Mouse (Mus musculus): Measurements from ENCODE around the gene Tob1. TPM values are rescaled to one million over a fixed set of nuclear protein-coding genes. Genes with fewer than 3 reads are reported as not detected.

Tob1 gene
- polyA plus RNA-seq (2012; rRNA removed), result 34.1 and 79.2 TPM in 2 replicates

DNA sequence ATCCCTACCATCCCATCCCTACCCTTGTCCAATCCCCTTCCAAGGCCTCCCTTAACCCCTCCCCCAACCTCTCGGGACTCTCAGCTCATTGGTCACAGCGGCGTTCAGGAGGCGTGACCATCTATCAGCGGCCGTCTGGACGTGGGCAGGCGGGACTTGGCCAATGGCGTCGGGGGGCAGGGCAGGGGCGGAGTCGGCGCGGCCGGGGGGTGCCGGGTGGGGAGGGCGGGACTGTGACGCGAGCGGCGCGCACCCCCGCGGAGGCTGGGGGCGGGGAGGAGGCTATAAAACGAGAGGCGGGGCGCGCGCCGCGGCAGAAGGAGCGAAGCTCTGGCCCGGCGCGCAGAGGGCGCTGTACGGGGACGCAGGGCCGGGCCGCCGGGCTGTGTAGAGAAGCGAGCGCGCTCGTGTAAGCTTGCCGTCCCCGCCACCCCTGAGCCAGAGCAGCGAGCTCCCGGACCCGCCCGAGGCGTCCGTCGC lies at the start of gene Tob1:
Tob1 (plus strand) TSS at position 331 of the 480 bp plus-strand sequence.
- under 1% methylated on average over 55 of the region's 55 CpGs for WGBS
- peak; percentile 96 for DNase-seq (ENCODE audit: low read depth, low spot score)

DNA sequence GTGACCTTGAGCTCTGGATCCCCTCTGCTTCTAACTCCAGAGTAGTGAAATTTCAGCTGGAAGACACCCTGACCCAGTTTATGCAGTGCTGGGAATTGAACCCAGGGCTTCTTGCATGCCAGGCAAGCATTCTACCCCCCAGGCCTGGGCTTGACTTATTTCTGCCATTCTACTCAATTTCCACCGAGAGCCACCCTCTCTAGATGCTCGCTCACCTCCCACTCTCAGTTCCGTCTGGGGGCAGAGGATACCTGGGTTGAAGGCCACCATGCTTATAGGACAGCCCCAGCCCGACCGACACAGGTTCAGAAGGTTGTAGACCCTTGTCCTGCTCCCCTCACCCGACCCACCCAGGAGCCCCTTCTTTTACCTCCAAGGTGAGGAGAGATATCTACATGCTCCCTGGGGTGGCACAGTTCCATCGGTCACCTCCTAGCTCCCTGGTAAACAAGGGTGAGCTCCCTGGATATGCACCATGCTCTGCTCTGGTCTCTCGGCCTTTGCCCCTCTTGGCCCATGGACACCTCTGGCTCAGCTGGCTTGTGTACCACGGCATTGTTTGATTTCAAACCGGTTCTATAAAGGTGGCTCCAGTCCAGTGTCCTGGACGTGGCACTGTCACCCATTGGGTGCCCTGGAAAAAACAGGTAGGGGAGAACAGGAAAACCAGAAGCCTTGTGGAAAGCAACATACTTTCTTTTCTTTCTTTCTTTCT lies 49.2 kb upstream of the Tob1 start:
- 40% methylated on average over 11 of the region's 11 CpGs for WGBS
- DNase-seq (ENCODE audit: low read depth, low spot score), result peak; percentile 86

DNA sequence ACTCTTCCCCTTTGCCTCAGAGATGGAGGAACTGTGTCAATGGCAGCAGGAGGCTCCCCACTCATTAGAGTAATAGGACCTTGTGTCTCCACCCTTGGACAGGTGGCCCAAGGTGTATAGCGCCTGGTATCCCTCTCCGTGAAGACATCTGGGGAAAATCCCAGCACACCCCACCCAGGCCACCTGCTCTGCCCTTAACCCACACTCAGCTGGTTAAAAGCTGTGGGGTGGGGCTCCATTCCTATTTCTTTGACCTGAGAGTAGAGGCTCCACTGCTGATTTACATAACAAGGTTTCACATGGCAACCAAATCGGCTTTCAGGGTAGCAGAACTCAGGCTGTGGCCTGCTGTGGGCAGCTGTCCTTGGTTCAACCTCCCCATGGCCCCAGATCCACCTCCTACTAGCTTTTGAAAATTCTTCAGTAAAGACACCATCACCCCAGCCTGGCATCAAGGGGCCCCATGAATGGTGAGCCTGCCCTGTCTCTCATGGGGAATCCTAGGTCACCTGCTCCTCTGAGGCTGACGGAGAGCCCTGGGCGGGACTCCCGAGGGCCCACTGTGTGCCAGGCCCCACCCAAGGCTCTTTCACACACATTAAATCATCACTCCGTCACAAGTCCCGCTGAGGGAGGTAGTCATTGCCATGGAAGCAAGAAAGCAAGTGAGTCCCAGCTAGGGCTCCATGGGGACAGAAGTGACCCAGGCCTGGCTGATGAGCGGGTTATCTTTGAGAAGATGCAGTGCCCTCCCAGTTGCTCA lies 48.1 kb upstream of the Tob1 start:
- DNase-seq (ENCODE audit: low read depth, low spot score), result no peak
- 43% methylated on average over 9 of the region's 9 CpGs for whole genome bisulfite sequencing

DNA sequence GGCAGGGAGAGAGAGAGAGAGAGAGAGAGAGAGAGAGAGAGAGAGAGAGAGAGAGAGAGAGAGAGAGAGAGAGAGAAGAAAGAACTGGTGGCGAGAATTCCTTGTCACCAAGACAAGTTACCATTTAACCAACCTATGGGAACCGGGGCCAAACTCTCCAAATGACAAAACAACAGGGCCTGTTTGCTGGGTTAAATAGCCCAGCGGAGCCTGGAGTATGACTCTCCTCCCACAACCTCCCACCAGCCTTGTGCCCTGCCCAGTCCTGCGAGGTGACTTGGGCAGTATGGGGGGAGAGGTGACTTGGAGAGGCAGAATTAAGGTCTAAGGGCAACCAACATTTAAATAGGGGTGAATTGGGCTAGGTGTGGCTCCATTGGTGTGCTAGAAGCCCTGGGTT lies 45.5 kb upstream of the Tob1 start:
- 30% methylated on average over 4 of the region's 4 CpGs for WGBS
- DNase-seq (ENCODE audit: low read depth, low spot score), result no peak

DNA sequence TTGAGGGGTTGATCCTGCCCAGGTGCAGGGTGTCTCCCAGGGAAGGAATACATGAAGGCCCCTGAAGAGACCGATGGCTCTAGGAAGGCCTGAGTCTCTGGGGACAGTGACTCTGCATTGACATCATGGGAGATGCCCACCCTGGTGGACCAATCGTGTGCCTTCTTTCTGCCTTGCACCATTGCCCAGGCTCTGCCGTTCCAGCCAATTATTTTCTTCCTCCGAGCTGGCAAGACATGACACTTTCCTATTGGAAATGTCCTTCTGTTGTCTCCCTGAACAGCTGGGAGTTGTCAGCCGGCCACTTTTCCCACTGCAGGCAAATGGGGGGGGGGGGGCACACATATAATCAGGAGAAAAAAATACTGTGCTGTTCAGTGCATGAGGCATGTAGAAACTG lies 43.0 kb upstream of the Tob1 start:
- WGBS, result 75% methylated on average over 5 of the region's 5 CpGs
- no peak for DNase-seq (ENCODE audit: low read depth, low spot score)

DNA sequence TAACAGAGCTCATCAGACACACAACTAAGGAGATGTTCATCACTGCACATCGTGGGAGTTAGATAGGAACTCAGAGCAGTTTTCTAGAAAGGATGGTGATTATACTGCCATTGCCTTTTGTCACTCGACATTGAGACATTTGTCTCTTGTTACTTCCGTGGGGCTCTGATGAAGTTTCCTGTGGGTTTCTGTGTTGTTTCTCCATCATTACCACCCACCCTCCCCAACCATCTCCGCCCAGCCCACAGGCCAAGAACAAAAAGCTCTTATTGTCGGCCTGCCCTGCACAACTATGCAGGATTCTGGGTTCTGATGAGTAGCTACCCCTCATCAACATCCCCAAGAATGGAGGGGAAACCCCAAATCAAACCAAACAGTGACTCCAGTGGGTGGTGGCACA lies 41.7 kb upstream of the Tob1 start:
- DNase-seq (ENCODE audit: low read depth, low spot score), result no peak
- 76% methylated on average over 5 of the region's 5 CpGs for WGBS

DNA sequence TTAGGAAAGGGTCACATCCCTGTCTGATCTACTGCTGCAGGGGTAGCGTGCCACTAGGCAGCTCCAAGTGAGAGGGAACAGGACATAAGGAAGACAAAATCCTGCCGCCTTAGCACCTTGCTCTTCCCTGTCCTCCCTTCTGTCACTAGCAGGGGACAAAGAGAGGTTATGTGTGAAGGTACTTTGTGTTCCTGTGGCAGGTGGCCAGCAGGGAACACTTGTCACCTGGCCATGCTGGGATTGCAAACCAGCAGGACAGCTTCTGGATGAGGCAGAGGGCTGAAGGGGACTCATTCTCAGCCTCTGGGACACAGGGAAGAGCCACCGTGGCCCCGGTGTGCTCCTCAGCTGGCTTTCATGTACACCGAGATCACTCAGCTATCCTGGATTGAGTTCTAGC lies 39.6 kb upstream of the Tob1 start:
- WGBS, result 61% methylated on average over 5 of the region's 5 CpGs
- no peak for DNase-seq (ENCODE audit: low read depth, low spot score)

DNA sequence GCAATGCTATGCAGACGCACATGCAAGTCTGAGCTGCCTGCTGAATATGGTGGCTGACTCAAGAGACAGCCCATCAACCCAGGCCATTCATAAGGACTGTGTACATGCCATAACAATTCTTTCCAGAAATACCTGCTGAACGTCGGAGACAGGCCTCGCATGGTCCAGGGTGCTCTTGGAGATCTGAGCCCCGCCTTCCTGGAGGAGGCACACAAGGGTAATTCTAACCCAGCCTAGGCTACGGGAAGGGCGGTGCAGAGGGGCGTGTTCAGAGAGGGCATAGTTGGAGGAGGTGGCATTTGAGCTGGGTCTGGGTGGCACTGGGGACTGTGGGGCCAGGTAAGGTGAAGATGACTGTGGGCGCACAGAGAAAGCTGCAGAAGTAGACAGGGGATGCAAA lies 39.1 kb upstream of the Tob1 start:
- 36% methylated on average over 9 of the region's 9 CpGs for WGBS
- no peak for DNase-seq (ENCODE audit: low read depth, low spot score)

DNA sequence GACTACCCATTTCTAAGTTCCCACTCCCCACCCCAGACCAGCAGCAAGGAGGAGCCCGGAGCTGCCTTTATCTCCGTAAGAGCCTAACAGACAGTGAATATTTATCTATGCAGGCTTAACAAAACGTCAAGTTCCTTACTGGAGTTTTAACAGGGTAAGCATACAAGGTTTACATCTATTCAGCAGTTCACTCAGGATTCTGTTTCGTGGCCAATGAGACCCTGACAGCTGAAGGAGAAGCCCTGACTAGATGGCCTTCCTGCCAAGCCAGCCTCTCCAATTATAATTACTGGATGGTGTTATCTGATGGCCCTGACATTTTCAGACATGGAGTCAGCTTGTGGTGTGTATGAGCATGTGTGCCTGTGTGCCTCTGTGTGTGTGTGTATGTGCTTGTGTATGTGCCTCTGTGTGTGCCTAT lies 37.5 kb upstream of the Tob1 start:
- WGBS, result 62% methylated on average over 4 of the region's 4 CpGs
- no peak for DNase-seq (ENCODE audit: low read depth, low spot score)

DNA sequence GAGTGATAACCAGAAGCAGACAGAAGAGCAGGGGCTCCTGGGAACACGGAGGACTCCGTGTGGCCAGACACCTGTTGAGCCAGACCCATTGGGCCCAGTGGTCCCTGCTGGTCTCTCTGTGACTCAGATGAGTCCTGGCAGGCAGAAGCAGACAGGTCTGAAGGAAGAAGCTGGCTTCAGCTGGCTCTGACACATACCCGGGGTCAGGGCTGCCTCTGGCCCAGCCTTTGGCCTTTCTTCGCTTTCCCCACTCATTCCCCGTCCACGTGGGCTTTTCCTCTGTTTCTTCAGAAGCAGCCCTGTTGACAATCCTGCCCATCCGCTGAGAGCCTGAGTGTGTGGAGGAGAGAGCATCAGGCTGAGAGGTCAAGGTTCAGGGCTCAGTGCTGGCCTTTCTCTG lies 36.0 kb upstream of the Tob1 start:
- WGBS, result 62% methylated on average over 7 of the region's 7 CpGs

DNA sequence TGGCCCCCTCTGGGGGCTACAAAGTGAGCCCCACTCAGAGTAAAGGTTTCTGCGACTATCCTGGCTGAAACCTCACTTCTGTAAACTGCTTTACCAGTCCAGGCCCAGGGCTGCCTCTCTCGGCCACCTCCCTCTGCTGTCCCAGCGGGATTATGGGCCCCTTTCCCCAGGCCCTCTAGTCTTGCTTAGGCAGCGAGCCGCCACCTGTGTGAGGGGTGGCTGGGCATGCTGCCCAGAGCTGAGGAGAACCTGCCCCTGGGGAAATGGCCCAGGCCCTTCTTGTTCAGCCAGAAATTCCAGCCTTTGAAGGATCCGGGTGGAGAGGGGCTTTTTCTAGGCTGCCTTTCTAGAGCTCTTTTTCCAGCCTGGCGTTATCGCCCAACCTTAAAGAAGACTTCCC lies 35.6 kb upstream of the Tob1 start:
- WGBS, result 55% methylated on average over 8 of the region's 8 CpGs
- DNase-seq (ENCODE audit: low read depth, low spot score), result no peak

More for the DNA sequence above, 36.0 kb upstream of the Tob1 start:
- no peak for DNase-seq (ENCODE audit: low read depth, low spot score)

DNA sequence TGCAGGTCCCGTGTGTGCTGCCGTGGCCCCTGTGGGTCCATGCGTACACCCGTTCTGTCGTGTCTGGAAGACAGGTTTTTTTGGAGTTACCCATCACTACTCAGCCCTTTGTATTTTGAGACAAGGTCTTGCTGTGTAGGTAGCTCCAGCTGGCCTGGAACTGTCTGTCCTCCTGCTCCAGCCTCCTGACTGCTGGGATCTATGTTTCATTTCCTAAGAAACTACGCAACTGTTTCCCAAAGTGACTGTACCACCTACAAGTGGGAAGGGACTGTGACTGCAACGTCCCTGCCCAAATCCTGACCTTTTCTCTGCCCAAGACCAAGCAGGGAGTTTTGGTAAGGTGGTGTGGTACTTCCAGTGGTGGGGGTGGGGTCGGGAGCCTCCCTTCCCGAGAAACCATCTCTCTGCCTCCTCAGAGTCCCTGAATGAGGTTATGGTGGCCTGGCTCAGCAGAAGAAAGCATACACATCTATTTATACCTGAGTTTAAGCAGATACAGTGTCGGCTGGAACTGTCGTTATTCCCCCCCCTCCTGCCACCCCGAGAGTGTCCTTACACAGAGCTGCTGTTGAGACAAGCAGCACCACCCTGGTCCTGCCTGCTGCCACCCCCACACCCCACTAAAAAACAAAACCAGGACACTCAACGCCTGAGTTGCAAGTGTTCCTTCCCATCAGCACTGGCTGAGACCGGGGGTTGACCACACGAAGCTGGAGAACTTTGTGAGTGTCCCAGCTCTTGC lies 33.2 kb upstream of the Tob1 start:
- WGBS, result 76% methylated on average over 15 of the region's 15 CpGs
- no peak for DNase-seq (ENCODE audit: low read depth, low spot score)

DNA sequence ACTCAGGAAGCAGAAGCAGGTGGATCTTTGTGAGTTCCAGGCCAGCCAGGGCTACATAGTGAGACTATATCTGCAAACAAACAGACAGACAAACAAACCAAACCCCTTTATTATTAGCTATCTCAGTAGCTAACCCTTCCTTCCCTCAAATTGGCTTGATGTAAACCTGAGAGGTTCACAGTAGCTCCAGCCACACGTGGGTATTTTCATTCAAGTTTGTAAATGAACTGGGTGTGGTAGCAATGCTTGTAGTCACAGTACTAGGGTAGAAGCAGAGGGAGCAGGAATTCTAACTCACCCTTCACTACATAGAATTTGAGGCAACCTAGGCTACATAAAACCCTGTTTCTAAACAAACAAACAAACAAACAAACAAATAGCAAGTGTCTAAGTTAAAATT lies 31.5 kb upstream of the Tob1 start:
- WGBS, result 7% methylated on average over 1 of the region's 1 CpGs
- no peak for DNase-seq (ENCODE audit: low read depth, low spot score)

DNA sequence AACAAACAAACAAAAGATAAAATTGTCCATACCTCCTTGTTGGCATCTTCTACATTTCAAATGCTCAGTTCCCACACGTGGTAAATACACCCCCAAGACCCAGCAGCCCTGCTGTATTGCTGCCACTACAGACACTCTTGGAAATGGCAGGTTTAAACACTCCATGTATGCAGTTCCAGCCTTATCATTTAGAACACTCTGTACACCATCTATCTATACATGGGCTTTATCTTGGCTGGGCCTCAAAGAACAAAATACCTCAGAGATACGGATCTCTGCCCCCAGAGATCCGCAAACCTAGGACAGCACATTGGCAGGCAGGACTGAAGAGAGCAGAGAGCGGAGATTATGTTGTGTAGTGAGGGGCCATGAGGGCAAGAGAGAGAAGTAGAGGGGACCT lies 31.1 kb upstream of the Tob1 start:
- whole genome bisulfite sequencing, result 83% methylated on average over 4 of the region's 4 CpGs
- no peak for DNase-seq (ENCODE audit: low read depth, low spot score)

DNA sequence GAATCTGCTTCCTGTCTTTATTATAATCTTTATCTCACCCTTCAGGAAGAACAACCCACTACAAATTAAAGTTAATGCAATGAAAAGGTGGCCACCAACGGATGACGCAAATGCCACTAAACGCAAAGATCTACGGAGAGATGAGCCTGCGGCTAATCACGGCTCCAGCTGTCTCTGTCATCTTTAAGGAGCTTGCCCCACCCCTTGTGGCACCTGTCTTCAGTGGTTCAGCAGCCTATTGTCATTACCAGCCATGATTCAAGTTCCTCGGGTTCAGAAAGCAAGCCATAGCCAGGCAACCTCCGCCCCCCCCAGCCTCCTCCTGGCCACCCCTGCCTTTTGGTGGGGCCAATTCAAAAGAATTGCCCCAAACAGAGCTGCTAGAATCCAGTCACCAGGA lies 29.6 kb upstream of the Tob1 start:
- DNase-seq (ENCODE audit: low read depth, low spot score), result no peak
- 90% methylated on average over 8 of the region's 8 CpGs for WGBS

DNA sequence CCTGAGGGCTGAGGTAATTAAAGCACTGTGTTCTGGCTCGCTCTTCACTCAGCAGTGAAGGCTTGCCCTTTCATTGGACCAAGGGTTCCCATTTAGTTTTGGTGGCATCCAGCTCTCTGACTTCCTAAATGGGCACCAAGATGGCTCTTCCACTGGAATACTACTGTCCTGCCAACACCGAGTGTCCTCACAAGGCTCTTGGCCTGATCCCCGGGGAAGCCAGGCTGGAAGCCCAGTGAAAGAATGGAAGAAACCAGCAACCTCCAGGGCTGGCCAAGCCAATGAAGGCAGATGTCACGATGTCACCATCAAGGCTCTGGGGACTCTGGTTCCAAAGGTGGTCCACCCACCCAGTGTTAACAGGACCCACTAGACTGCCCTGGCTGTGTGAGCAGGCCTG lies 28.5 kb upstream of the Tob1 start:
- no peak for DNase-seq (ENCODE audit: low read depth, low spot score)
- WGBS, result 96% methylated on average over 4 of the region's 4 CpGs

DNA sequence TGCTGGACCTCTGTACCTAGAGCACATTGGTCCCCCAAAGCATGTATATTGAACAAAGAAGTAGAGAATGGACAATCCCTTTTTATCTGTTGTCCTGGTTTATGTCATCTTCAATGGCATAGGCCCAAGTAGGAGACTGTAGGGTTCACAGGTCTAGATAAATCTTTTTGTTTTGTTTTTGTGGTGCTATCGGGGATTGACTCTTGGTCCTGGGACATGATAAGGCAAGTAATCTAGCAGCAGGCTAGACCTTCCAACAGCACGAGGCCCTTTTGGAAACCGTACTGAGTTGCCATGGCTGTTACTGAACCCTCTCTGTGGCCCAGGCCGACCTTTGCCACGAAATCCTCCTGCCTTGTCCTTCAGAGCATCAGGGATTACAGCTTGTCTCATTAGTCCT lies 28.1 kb upstream of the Tob1 start:
- WGBS, result 88% methylated on average over 5 of the region's 5 CpGs
- DNase-seq (ENCODE audit: low read depth, low spot score), result no peak

DNA sequence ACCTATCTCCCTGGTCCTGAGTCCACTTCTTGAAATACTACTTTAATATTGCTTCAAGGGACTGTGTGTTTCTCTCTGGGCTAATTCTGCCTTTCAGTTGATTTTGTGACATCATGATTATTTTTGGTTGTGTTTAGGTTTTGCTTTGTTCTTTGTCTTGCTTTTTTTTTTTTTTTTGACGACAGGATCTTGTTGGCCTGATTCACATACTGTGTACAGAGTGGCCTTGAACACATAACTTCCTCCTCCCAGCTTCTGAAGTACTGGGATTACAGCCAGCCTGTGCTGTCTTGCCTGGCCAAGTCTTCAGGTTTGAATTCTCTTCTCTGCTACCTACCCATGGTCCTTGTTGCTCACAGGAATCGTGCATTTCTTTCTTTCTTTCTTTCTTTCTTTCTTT lies 27.6 kb upstream of the Tob1 start:
- 45% methylated on average over 2 of the region's 2 CpGs for WGBS
- no peak for DNase-seq (ENCODE audit: low read depth, low spot score)

DNA sequence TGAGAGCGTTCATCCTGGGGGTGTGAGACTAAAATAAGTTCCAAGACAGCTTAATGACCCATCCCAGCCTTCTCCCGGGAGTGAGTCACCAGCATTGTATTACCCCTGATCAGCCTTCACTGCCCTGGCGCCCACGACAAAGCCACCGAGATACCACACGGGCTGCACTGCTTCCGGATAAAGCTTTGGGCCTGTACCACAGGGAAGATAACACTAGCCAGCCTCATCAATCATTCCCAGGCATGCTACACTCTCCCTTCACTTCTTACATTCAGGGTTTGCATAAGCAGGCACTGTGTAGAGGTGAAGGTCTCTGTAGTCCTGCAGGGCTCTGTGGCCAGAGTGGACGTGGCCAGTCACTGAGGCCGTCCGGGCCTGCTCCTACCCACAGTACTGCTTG lies 21.7 kb upstream of the Tob1 start:
- 52% methylated on average over 10 of the region's 10 CpGs for WGBS
- DNase-seq (ENCODE audit: low read depth, low spot score), result no peak

DNA sequence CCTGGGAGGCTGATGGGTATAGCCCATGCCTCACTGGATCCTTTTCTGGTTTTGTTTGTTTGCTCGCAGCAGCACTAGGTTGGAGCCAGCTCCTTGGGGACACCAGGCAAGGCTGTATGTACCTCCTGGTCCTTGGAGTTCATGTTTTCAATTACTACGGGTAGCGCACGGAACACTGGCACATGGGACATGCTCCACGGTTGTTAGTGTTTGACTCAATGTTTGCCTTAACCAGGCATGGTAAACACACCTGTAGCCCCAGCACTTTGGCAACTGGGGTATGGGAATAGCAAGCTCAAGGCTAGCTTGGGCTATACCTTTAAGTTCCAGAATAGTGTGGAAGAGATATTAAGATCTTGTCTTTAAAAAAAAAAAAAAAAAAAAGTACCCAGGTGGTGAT lies 20.6 kb upstream of the Tob1 start:
- 56% methylated on average over 5 of the region's 5 CpGs for WGBS
- DNase-seq (ENCODE audit: low read depth, low spot score), result no peak

DNA sequence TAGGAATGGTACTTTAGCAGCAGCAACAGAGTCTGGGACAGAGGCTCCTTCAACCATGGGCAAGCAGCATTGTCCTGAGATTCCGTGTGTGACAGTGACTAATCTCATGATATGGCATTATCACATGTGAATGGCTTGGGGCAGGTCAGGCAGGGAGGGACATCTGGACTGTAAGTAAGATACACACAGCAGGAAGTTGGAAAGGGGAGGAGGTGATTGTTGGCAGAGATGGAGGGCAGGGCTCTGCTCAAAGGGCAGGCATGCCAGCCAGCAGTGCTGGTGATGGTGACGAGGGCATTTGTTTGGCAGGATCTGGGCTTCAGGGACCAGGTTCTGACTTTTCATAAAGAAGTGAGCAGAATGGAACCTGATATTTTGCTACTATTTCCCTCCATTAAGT lies 18.1 kb upstream of the Tob1 start:
- 30% methylated on average over 2 of the region's 2 CpGs for WGBS

More for the DNA sequence above, 18.1 kb upstream of the Tob1 start:
- DNase-seq (ENCODE audit: low read depth, low spot score), result no peak
